Mouse (Mus musculus) stomach, embryonic 16.5 days (tissue): Measurements from ENCODE around the gene Tmem265. TPM values are rescaled to one million over a fixed set of nuclear protein-coding genes. Genes with fewer than 3 reads are reported as not detected.

Source experiments
- ATAC-seq: fragments of 200-750 bp; cut with Nextera tagmentation; 2 replicates; pipeline ENCODE4 v1.8.0; 2017; ENCODE audit warnings: moderate number of reproducible peaks, moderate TSS enrichment; ENCODE audit not compliant: insufficient read depth, low FRiP score
- H3K27ac ChIP-seq: fragments of 300-500 bp; sonication (generic); 2 replicates; pipeline ENCODE4 v1.5.1; 2014; ENCODE audit warnings: low read length
- H3K27me3 ChIP-seq: fragments of 300-500 bp; sonication (generic); 2 replicates; pipeline ENCODE4 v1.6.1; 2014; ENCODE audit warnings: low read length, control low read depth, mixed read lengths; ENCODE audit not compliant: control insufficient read depth, insufficient read depth
- H3K36me3 ChIP-seq: fragments of 300-500 bp; sonication (generic); 2 replicates; pipeline ENCODE4 v1.6.1; 2014; ENCODE audit warnings: low read length; ENCODE audit not compliant: control insufficient read depth, insufficient read depth
- H3K4me1 ChIP-seq: fragments of 300-500 bp; sonication (generic); 2 replicates; pipeline ENCODE4 v1.6.1; 2014; ENCODE audit warnings: low read length, control low read depth, mixed read lengths; ENCODE audit not compliant: control insufficient read depth, insufficient read depth
- H3K4me2 ChIP-seq: fragments of 300-500 bp; sonication (generic); 2 replicates; pipeline ENCODE4 v1.6.1; 2014; ENCODE audit warnings: low read depth, low read length, mixed read lengths
- H3K4me3 ChIP-seq: fragments of 300-500 bp; sonication (generic); replicated peaks from 2 replicates; pipeline ENCODE4 v1.5.1; 2014; ENCODE audit warnings: mild to moderate bottlenecking, low read length
- H3K9ac ChIP-seq: fragments of 300-500 bp; sonication (generic); 2 replicates; pipeline ENCODE4 v1.6.1; 2014; ENCODE audit warnings: low read length
- H3K9me3 ChIP-seq: fragments of 300-500 bp; sonication (generic); replicated peaks from 2 replicates; pipeline ENCODE4 v1.6.1; 2016; ENCODE audit warnings: low read length, control low read depth; ENCODE audit not compliant: control insufficient read depth
- WGBS: fragments of 180-500 bp; shearing (Covaris S2); extraction: QIAGEN DNeasy Blood & Tissue Kit; methylation state at CpG from one replicate; pipeline ENCODE4 v1.1.7; 2014; 5-methylcytosine and 5-hydroxymethylcytosine counted together
- polyA plus RNA-seq: library from polyadenylated mRNA; unstranded; fragments of >200 nt; fragmentation: Nextera tagmentation; extraction: Ambion mirVana; gene quantifications from 2 replicates; pipeline ENCODE4 v1.2.1, GENCODE M21; 2015

The Tmem265 gene
- polyA plus RNA-seq, 1 experiment from 2014 or later: 10.1 TPM

GRCm38 (mm10) chr7:127549116-127549835 lies 11.9 kb upstream of the Tmem265 start:
- no peak for ATAC-seq
- Histone ChIP-seq H3K4me3 (no peak overlapping the region), H3K36me3 (peaks cover 15% of the 10 kb centered on the region)

GRCm38 (mm10) chr7:127551558-127551957 lies 9.6 kb upstream of the Tmem265 start:
- Histone ChIP-seq H3K9ac (no peak overlapping the region), H3K4me3 (no peak overlapping the region), H3K4me2 (no peak overlapping the region), H3K27me3 (no peaks in the 10 kb centered on the region), H3K36me3 (peaks cover 25% of the 10 kb centered on the region), H3K27ac (no peak overlapping the region), H3K9me3 (no peaks in the 10 kb centered on the region), H3K4me1 (no peaks in the 10 kb centered on the region)
- 90% methylated on average over 8 of the region's 8 CpGs for WGBS
- no peak for ATAC-seq

More at GRCm38 (mm10) chr7:127549116-127549835, 11.9 kb upstream of the Tmem265 start:
- Histone ChIP-seq H3K27me3 (no peaks in the 10 kb centered on the region), H3K9ac (no peak overlapping the region), H3K4me1 (no peaks in the 10 kb centered on the region), H3K27ac (no peak overlapping the region), H3K4me2 (no peak overlapping the region), H3K9me3 (no peaks in the 10 kb centered on the region)
- 86% methylated on average over 15 of the region's 15 CpGs for WGBS

GRCm38 (mm10) chr7:127560580-127560979 lies 610 bp upstream of the Tmem265 start:
- ATAC-seq: no peak
- no peaks in the 10 kb centered on the region for H3K4me1 ChIP-seq
- no peaks in the 10 kb centered on the region for H3K9me3 ChIP-seq
- H3K27me3 ChIP-seq: no peaks in the 10 kb centered on the region
- no peak overlapping the region for H3K4me2 ChIP-seq
- no peak overlapping the region for H3K27ac ChIP-seq
- H3K9ac ChIP-seq: no peak overlapping the region
- no peak overlapping the region for H3K4me3 ChIP-seq
- peaks cover 46% of the 10 kb centered on the region for H3K36me3 ChIP-seq
- WGBS: 92% methylated on average over 11 of the region's 11 CpGs

GRCm38 (mm10) chr7:127564381-127565150 lies 3.4 kb downstream of the Tmem265 start:
- H3K9ac ChIP-seq: no peak overlapping the region
- H3K4me1 ChIP-seq: no peaks in the 10 kb centered on the region
- no peak overlapping the region for H3K4me3 ChIP-seq
- no peak overlapping the region for H3K4me2 ChIP-seq
- 73% methylated on average over 6 of the region's 6 CpGs for WGBS
- no peak for ATAC-seq
- H3K27ac ChIP-seq: no peak overlapping the region
- no peaks in the 10 kb centered on the region for H3K9me3 ChIP-seq
- peaks cover 22% of the 10 kb centered on the region for H3K36me3 ChIP-seq
- no peaks in the 10 kb centered on the region for H3K27me3 ChIP-seq

- H3K27me3 ChIP-seq: no peaks in the 10 kb centered on the region
- H3K4me2 ChIP-seq: peak within 1 kb of the TSS; percentile 94
- peak; percentile 98 for ATAC-seq
Observed at GRCm38 (mm10) chr7:127572895-127573471, 11.8 kb downstream of the Tmem265 start, which contains the start of gene Phkg2. Phkg2 (plus strand) TSS chr7:127573340.

GRCm38 (mm10) chr7:127573503-127574008 lies 12.4 kb downstream of the Tmem265 start:
- WGBS: under 1% methylated on average over 28 of the region's 28 CpGs
- Histone ChIP-seq H3K4me1 (peaks cover 11% of the 10 kb centered on the region), H3K27me3 (no peaks in the 10 kb centered on the region), H3K27ac (peak overlapping the region; percentile 50; the same call in 1 of the 2 replicates), H3K4me3 (peak overlapping the region; percentile 83), H3K9me3 (no peaks in the 10 kb centered on the region), H3K4me2 (peak overlapping the region; percentile 94), H3K36me3 (no peaks in the 10 kb centered on the region), H3K9ac (peak overlapping the region; percentile 89)
- peak; percentile 37 for ATAC-seq

More at GRCm38 (mm10) chr7:127572895-127573471, 11.8 kb downstream of the Tmem265 start, which contains the start of gene Phkg2:
- Histone ChIP-seq H3K9me3 (no peaks in the 10 kb centered on the region), H3K36me3 (no peaks in the 10 kb centered on the region), H3K9ac (peak within 1 kb of the TSS; percentile 89), H3K4me3 (peak within 1 kb of the TSS; percentile 83), H3K4me1 (peaks cover 11% of the 10 kb centered on the region), H3K27ac (peak within 1 kb of the TSS; percentile 50)
- WGBS: under 1% methylated on average over 17 of the region's 17 CpGs

GRCm38 (mm10) chr7:127574115-127574514 lies 12.9 kb downstream of the Tmem265 start:
- Histone ChIP-seq H3K4me3 (peak overlapping the region; percentile 83), H3K9ac (peak overlapping the region; percentile 89), H3K4me2 (peak overlapping the region; percentile 94), H3K27me3 (no peaks in the 10 kb centered on the region), H3K4me1 (peaks cover 11% of the 10 kb centered on the region), H3K9me3 (no peaks in the 10 kb centered on the region), H3K27ac (no peak overlapping the region), H3K36me3 (no peaks in the 10 kb centered on the region)
- whole genome bisulfite sequencing: 13% methylated on average over 7 of the region's 7 CpGs
- ATAC-seq: no peak

- peaks cover 6% of the 10 kb centered on the region; the same call in 1 of the 2 replicates for H3K4me1 ChIP-seq
- WGBS: 93% methylated on average over 6 of the region's 6 CpGs
- H3K27ac ChIP-seq: no peak overlapping the region
- no peaks in the 10 kb centered on the region for H3K9me3 ChIP-seq
- H3K36me3 ChIP-seq: peaks cover 22% of the 10 kb centered on the region
- no peak overlapping the region for H3K9ac ChIP-seq
- no peak overlapping the region for H3K4me2 ChIP-seq
- no peak for ATAC-seq
- no peak overlapping the region for H3K4me3 ChIP-seq
- no peaks in the 10 kb centered on the region for H3K27me3 ChIP-seq
Observed at GRCm38 (mm10) chr7:127583260-127583659, 22.1 kb downstream of the Tmem265 start.
